Comparison of ENCODE assay signal across 12 mouse cellular contexts in genomic region chr12:84010201-84010600, GRCm38 (mm10). TPM values are rescaled to one million over a fixed set of nuclear protein-coding genes. Genes with fewer than 3 reads are reported as not detected.
A peak's percentile ranks its signal among the peaks of the same experiment; 100 is the strongest.
DNase-seq lines count a peak whose midpoint lies in the region; ATAC-seq and TF ChIP-seq lines count a peak whose summit lies in the region.
"Had no signal": no experiment of that assay in that cellular context is flagged by ENCODE, and none has a peak within 500 bp of the region (broad histone marks: within the 10 kb centered on the region; RNA-seq: fewer than 3 reads in every experiment).

No protein-coding gene starts in this region.

- no peaks in the 10 kb centered on the region for H3K9me3 ChIP-seq in forebrain, embryonic 15.5 days
- no peaks in the 10 kb centered on the region for H3K9me3 ChIP-seq in limb, embryonic 13.5 days
- H3K9me3 ChIP-seq in neural tube, embryonic 15.5 days (replicated peaks): no peaks in the 10 kb centered on the region

- peaks cover 21% of the 10 kb centered on the region for H3K4me1 ChIP-seq in liver, adult 2 months (ENCODE audit: control insufficient read depth, insufficient read depth, low read length)
- H3K4me1 ChIP-seq in forebrain, embryonic 15.5 days: peaks cover 42% of the 10 kb centered on the region
- H3K4me1 ChIP-seq in limb, embryonic 13.5 days: peaks cover 30% of the 10 kb centered on the region
- peaks cover 28% of the 10 kb centered on the region for H3K4me1 ChIP-seq in neural tube, embryonic 15.5 days

- H3K79me2 ChIP-seq in liver, adult 2 months (ENCODE audit: control insufficient read depth, insufficient read depth, low read length): peaks cover 5% of the 10 kb centered on the region; the same call in 1 of the 2 replicates

- H3K4me2 ChIP-seq in forebrain, embryonic 15.5 days (replicated peaks): peak overlapping the region; percentile 44
- H3K4me2 ChIP-seq in limb, embryonic 13.5 days (replicated peaks): peak overlapping the region; percentile 63
- peak overlapping the region; percentile 60 for H3K4me2 ChIP-seq in neural tube, embryonic 15.5 days

- no peak for TF ChIP-seq CTCF in liver, adult 2 months (IDR thresholded peaks at IDR 0.05; ENCODE audit: low read depth, low read length)

- 43% methylated on average over 3 of the region's 3 CpGs for WGBS in liver, adult 2 months
- WGBS in forebrain, embryonic 15.5 days: 66% methylated on average over 3 of the region's 3 CpGs
- 81% methylated on average over 3 of the region's 3 CpGs for WGBS in limb, embryonic 13.5 days
- WGBS in neural tube, embryonic 15.5 days: 73% methylated on average over 3 of the region's 3 CpGs

- H3K27ac ChIP-seq in liver, adult 2 months (replicated peaks; ENCODE audit: insufficient read depth, low read depth, low read length): peak overlapping the region; percentile 50
- peak overlapping the region; percentile 83 for H3K27ac ChIP-seq in forebrain, embryonic 15.5 days (replicated peaks)
- H3K27ac ChIP-seq in limb, embryonic 13.5 days: no peak overlapping the region
- peak overlapping the region; percentile 77 for H3K27ac ChIP-seq in neural tube, embryonic 15.5 days (replicated peaks)

- H3K4me3 ChIP-seq in liver, adult 2 months (ENCODE audit: insufficient read depth, low read depth, low read length): peak overlapping the region; percentile 62
- H3K4me3 ChIP-seq in forebrain, embryonic 15.5 days: peak overlapping the region; percentile 48
- peak overlapping the region; percentile 51 for H3K4me3 ChIP-seq in limb, embryonic 13.5 days
- H3K4me3 ChIP-seq in neural tube, embryonic 15.5 days (replicated peaks): peak overlapping the region; percentile 50

- peak overlapping the region; percentile 65 for H3K9ac ChIP-seq in liver, adult 2 months (ENCODE audit: low read depth, low read length)
- peak overlapping the region; percentile 60; the same call in 1 of the 2 replicates for H3K9ac ChIP-seq in forebrain, embryonic 15.5 days (replicated peaks)
- 0 out of 2 replicates have a peak overlapping the region, but pooled peaks have one; percentile 69 for H3K9ac ChIP-seq in limb, embryonic 13.5 days
- peak overlapping the region; percentile 44; the same call in 1 of the 2 replicates for H3K9ac ChIP-seq in neural tube, embryonic 15.5 days (replicated peaks)

- no peaks in the 10 kb centered on the region for H3K27me3 ChIP-seq in liver, adult 2 months (ENCODE audit: control insufficient read depth, insufficient read depth, low read length)
- no peaks in the 10 kb centered on the region for H3K27me3 ChIP-seq in forebrain, embryonic 15.5 days
- no peaks in the 10 kb centered on the region for H3K27me3 ChIP-seq in limb, embryonic 13.5 days
- H3K27me3 ChIP-seq in neural tube, embryonic 15.5 days (replicated peaks): no peaks in the 10 kb centered on the region
- H3K27me3 ChIP-seq: Patski had no signal

- H3K36me3 ChIP-seq in liver, adult 2 months (ENCODE audit: control insufficient read depth, insufficient read depth, low read length): peaks cover 8% of the 10 kb centered on the region; the same call in 1 of the 2 replicates
- H3K36me3 ChIP-seq in forebrain, embryonic 15.5 days: no peaks in the 10 kb centered on the region
- peaks cover 1% of the 10 kb centered on the region; the same call in 1 of the 2 replicates for H3K36me3 ChIP-seq in limb, embryonic 13.5 days
- H3K36me3 ChIP-seq in neural tube, embryonic 15.5 days: no peaks in the 10 kb centered on the region; the same call in 1 of the 2 replicates

- ATAC-seq in forebrain, embryonic 15.5 days (replicated peaks): no peak
- ATAC-seq in limb, embryonic 13.5 days (ENCODE audit: low FRiP score, low read depth): no peak
- ATAC-seq in neural tube, embryonic 15.5 days (ENCODE audit: low FRiP score): no peak
- no peak for ATAC-seq in erythroid progenitor cell, adult 5-6 weeks (replicated peaks; ENCODE audit: low FRiP score, poor library complexity, severe bottlenecking)
- no peak for ATAC-seq in monocyte, adult 5-6 weeks (replicated peaks; ENCODE audit: insufficient number of reproducible peaks, low FRiP score, low TSS enrichment, poor library complexity, severe bottlenecking)
- ATAC-seq: Patski had no signal

- no peak for TF ChIP-seq POLR2A in liver, adult 2 months (IDR thresholded peaks at IDR 0.05; ENCODE audit: extremely low read depth, insufficient read depth, low read length)

- DNase-seq in liver, adult 2 months (ENCODE audit: extremely low read depth, low read depth, low spot score): peak; percentile 93
- DNase-seq in liver: no peak
- DNase-seq in left cerebral cortex, adult 9 months (ENCODE audit: low spot score in 2 of 2): no peak
- DNase-seq: cerebellum, adult 9-10 months had no signal

RNA-seq across cellular contexts. Expression of gene Acot1, which starts 0.9 kb away (rescaled TPM):
- total RNA-seq in liver, adult 2 months (2014; rRNA removed): 26.1 and 30.8 TPM in 2 replicates
- 24.5 and 40.9 TPM in 2 replicates for polyA plus RNA-seq in liver, adult 2 months (2012; rRNA removed)
- polyA plus RNA-seq in forebrain, embryonic 15.5 days (2015; fragmentation: Nextera tagmentation; extraction: Ambion mirVana): 74.0 and 86.6 TPM in 2 replicates
- 33.7 and 38.6 TPM in 2 replicates for polyA plus RNA-seq in limb, embryonic 13.5 days (2015; fragmentation: Nextera tagmentation; extraction: Ambion mirVana)
- polyA plus RNA-seq in neural tube, embryonic 15.5 days (2015; fragmentation: Nextera tagmentation; extraction: Ambion mirVana): 71.2 and 78.4 TPM in 2 replicates
- 2.2 TPM in 1 of 2 replicates, not detected in the other for total RNA-seq in erythroid progenitor cell, adult 5-6 weeks (2015; ENCODE audit: low replicate concordance)
- total RNA-seq in erythroid progenitor cell, adult 5-6 weeks (2017; ENCODE audit: low replicate concordance): 13.4 TPM in 1 of 2 replicates, not detected in the other
- not detected in 3 replicates for total RNA-seq in monocyte, adult 5-6 weeks (2017)

RNA-seq across cellular contexts. Expression of gene Acot2, which starts 22.5 kb away (rescaled TPM):
- 10.1 and 11.2 TPM in 2 replicates for total RNA-seq in liver, adult 2 months (2014; rRNA removed)
- polyA plus RNA-seq in liver, adult 2 months (2012; rRNA removed): 7.9 and 8.6 TPM in 2 replicates
- 11.3 and 12.4 TPM in 2 replicates for polyA plus RNA-seq in forebrain, embryonic 15.5 days (2015; fragmentation: Nextera tagmentation; extraction: Ambion mirVana)
- 21.1 and 25.0 TPM in 2 replicates for polyA plus RNA-seq in limb, embryonic 13.5 days (2015; fragmentation: Nextera tagmentation; extraction: Ambion mirVana)
- polyA plus RNA-seq in neural tube, embryonic 15.5 days (2015; fragmentation: Nextera tagmentation; extraction: Ambion mirVana): 13.3 and 16.6 TPM in 2 replicates
- total RNA-seq in erythroid progenitor cell, adult 5-6 weeks (2015; ENCODE audit: low replicate concordance): 0.72 and 1.3 TPM in 2 replicates
- total RNA-seq in erythroid progenitor cell, adult 5-6 weeks (2017; ENCODE audit: low replicate concordance): 0.53 and 0.77 TPM in 2 replicates
- total RNA-seq in monocyte, adult 5-6 weeks (2017): 15.4 to 18.4 TPM (median 16.3 TPM) in 3 replicates

RNA-seq across cellular contexts. Expression of gene Heatr4, which starts 25.5 kb away (rescaled TPM):
- total RNA-seq in liver, adult 2 months (2014; rRNA removed): not detected in 2 replicates
- not detected in 2 replicates for polyA plus RNA-seq in liver, adult 2 months (2012; rRNA removed)
- not detected in 2 replicates for polyA plus RNA-seq in forebrain, embryonic 15.5 days (2015; fragmentation: Nextera tagmentation; extraction: Ambion mirVana)
- polyA plus RNA-seq in limb, embryonic 13.5 days (2015; fragmentation: Nextera tagmentation; extraction: Ambion mirVana): not detected in 2 replicates
- polyA plus RNA-seq in neural tube, embryonic 15.5 days (2015; fragmentation: Nextera tagmentation; extraction: Ambion mirVana): not detected in 2 replicates
- total RNA-seq in erythroid progenitor cell, adult 5-6 weeks (2015; ENCODE audit: low replicate concordance): not detected in 2 replicates
- not detected in 2 replicates for total RNA-seq in erythroid progenitor cell, adult 5-6 weeks (2017; ENCODE audit: low replicate concordance)
- not detected in 3 replicates for total RNA-seq in monocyte, adult 5-6 weeks (2017)
- total RNA-seq: gastrocnemius, adult 18-20 months; left cerebral cortex, postnatal 36 days had no signal
- polyA plus RNA-seq: Patski had no signal

RNA-seq across cellular contexts. Expression of gene Acot4, which starts 28.0 kb away (rescaled TPM):
- total RNA-seq in liver, adult 2 months (2014; rRNA removed): 43.4 and 53.4 TPM in 2 replicates
- polyA plus RNA-seq in liver, adult 2 months (2012; rRNA removed): 44.7 and 71.6 TPM in 2 replicates
- 0.27 and 0.41 TPM in 2 replicates for polyA plus RNA-seq in forebrain, embryonic 15.5 days (2015; fragmentation: Nextera tagmentation; extraction: Ambion mirVana)
- polyA plus RNA-seq in limb, embryonic 13.5 days (2015; fragmentation: Nextera tagmentation; extraction: Ambion mirVana): 0.23 and 0.63 TPM in 2 replicates
- 0.55 and 1.2 TPM in 2 replicates for polyA plus RNA-seq in neural tube, embryonic 15.5 days (2015; fragmentation: Nextera tagmentation; extraction: Ambion mirVana)
- total RNA-seq in erythroid progenitor cell, adult 5-6 weeks (2015; ENCODE audit: low replicate concordance): not detected in 2 replicates
- not detected in 2 replicates for total RNA-seq in erythroid progenitor cell, adult 5-6 weeks (2017; ENCODE audit: low replicate concordance)
- total RNA-seq in monocyte, adult 5-6 weeks (2017): not detected in 3 replicates

RNA-seq across cellular contexts. Expression of gene Gm49366, which starts 28.5 kb away (rescaled TPM):
- not detected in 2 replicates for total RNA-seq in liver, adult 2 months (2014; rRNA removed)
- polyA plus RNA-seq in liver, adult 2 months (2012; rRNA removed): not detected in 2 replicates
- not detected in 2 replicates for polyA plus RNA-seq in forebrain, embryonic 15.5 days (2015; fragmentation: Nextera tagmentation; extraction: Ambion mirVana)
- polyA plus RNA-seq in limb, embryonic 13.5 days (2015; fragmentation: Nextera tagmentation; extraction: Ambion mirVana): not detected in 2 replicates
- not detected in 2 replicates for polyA plus RNA-seq in neural tube, embryonic 15.5 days (2015; fragmentation: Nextera tagmentation; extraction: Ambion mirVana)
- not detected in 2 replicates for total RNA-seq in erythroid progenitor cell, adult 5-6 weeks (2015; ENCODE audit: low replicate concordance)
- not detected in 2 replicates for total RNA-seq in erythroid progenitor cell, adult 5-6 weeks (2017; ENCODE audit: low replicate concordance)
- not detected in 3 replicates for total RNA-seq in monocyte, adult 5-6 weeks (2017)
- total RNA-seq: gastrocnemius, adult 18-20 months; left cerebral cortex, postnatal 36 days had no signal
- polyA plus RNA-seq: Patski had no signal
